Mouse (Mus musculus) heart, postnatal 0 days (tissue): ENCODE results near the gene Sema4c.

Experiments used
- CTCF ChIP-seq: IDR thresholded peaks from 2 replicates; pipeline ENCODE4 v1.5.1; 2016; ENCODE audit warnings: antibody characterized with exemption, control low read depth, low read depth
- EP300 ChIP-seq: IDR thresholded peaks from 2 replicates; pipeline ENCODE4 v1.6.1; 2016; ENCODE audit warnings: antibody characterized with exemption, low read depth

DNA sequence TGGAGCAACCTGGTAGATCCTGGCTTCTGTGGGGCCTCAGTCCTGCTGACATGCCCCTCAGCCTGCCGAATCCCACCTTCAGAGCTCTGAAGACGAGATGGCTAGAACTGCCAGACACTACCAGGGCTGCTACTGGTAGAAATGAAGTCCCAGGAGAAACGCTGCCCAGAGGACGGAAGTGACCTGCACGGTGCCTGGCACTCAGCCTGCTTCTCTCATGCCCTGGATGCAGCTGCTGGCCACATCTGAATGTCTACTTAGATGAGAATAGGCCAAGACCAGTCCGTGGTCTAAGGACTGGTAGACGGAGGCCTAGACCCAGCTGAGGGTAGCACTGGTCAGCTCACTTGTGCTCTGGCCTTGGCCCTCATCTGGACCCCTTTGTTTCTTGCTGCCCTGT is 27.2 kb downstream of the Sema4c start:
- TF ChIP-seq CTCF: no peak
- TF ChIP-seq EP300: no peak
